ENCODE assay signal across 12 mouse cellular contexts in the genomic region with DNA sequence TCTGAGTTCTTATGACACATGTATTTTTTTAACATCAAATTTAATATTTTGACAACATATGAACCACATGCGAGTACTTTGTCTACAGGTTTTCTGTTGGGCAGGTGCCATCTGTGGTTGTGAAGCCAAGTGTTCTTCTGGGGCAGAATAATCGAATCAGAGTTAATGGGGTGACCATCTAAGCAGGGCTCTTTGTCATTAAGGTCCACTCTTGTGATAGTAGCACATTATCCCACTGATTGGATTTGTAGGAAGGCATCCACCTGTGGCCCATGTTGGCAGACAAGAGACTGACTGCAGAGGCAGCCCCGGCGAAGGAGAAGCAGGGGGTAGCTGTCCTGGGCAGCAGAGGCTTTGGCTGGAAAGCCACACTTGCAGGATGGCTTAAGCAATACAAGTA.
DNase-seq lines count a peak whose midpoint lies in the region; ATAC-seq and TF ChIP-seq lines count a peak whose summit lies in the region.
"Had no signal": no experiment of that assay in that cellular context is flagged by ENCODE, and none has a peak within 500 bp of the region (broad histone marks: within the 10 kb centered on the region; RNA-seq: fewer than 3 reads in every experiment).

No protein-coding gene starts in this region.

- H3K9ac ChIP-seq in midbrain, postnatal 0 days (replicated peaks; ENCODE audit: low read length, poor library complexity, severe bottlenecking), result no peak overlapping the region
- H3K9ac ChIP-seq: limb, embryonic 15.5 days; neural tube, embryonic 12.5 days had no signal

- TF ChIP-seq POLR2A in cerebellum, adult 2 months (IDR thresholded peaks at IDR 0.05; ENCODE audit: borderline replicate concordance, insufficient read depth, low read length), result no peak
- no peak for TF ChIP-seq POLR2A in cortical plate, adult 2 months (IDR thresholded peaks at IDR 0.05; ENCODE audit: extremely low read depth, insufficient read depth, low read length)
- no peak for TF ChIP-seq POLR2A in thymus, adult 2 months (IDR thresholded peaks at IDR 0.05; ENCODE audit: control insufficient read depth, extremely low read depth, insufficient read depth, low read length, poor library complexity)

- TF ChIP-seq CTCF in cerebellum, adult 2 months (IDR thresholded peaks at IDR 0.05; ENCODE audit: borderline replicate concordance, insufficient read depth, low read depth, low read length), result no peak
- TF ChIP-seq CTCF in cortical plate, adult 2 months (IDR thresholded peaks at IDR 0.05; ENCODE audit: extremely low read depth, insufficient read depth, low read length), result no peak
- no peak for TF ChIP-seq CTCF in midbrain, postnatal 0 days (IDR thresholded peaks at IDR 0.05)
- TF ChIP-seq CTCF in thymus, adult 2 months (IDR thresholded peaks at IDR 0.05; ENCODE audit: borderline replicate concordance, control insufficient read depth, extremely low read depth, insufficient read depth, low read length, poor library complexity), result no peak

- H3K9me3 ChIP-seq in midbrain, postnatal 0 days (ENCODE audit: low read length), result no peaks in the 10 kb centered on the region
- H3K9me3 ChIP-seq: limb, embryonic 15.5 days; neural tube, embryonic 12.5 days had no signal

- no peaks in the 10 kb centered on the region for H3K36me3 ChIP-seq in midbrain, postnatal 0 days (ENCODE audit: insufficient read depth, low read length)
- H3K36me3 ChIP-seq in thymus, adult 2 months (ENCODE audit: control insufficient read depth, insufficient read depth, low read length), result no peaks in the 10 kb centered on the region
- H3K36me3 ChIP-seq: limb, embryonic 15.5 days; neural tube, embryonic 12.5 days had no signal

- WGBS in cerebellum, adult 2 months, result 14% methylated on average over 4 of the region's 4 CpGs
- WGBS in midbrain, postnatal 0 days, result 55% methylated on average over 4 of the region's 4 CpGs
- 97% methylated on average over 4 of the region's 4 CpGs for WGBS in thymus, adult 2 months

- ATAC-seq in midbrain, postnatal 0 days (ENCODE audit: low FRiP score), result no peak

- no peak overlapping the region for H3K4me3 ChIP-seq in cerebellum, adult 2 months (replicated peaks; ENCODE audit: insufficient read depth, low read depth, low read length)
- H3K4me3 ChIP-seq in cortical plate, adult 2 months (ENCODE audit: insufficient read depth, low read length), result no peak overlapping the region
- H3K4me3 ChIP-seq in midbrain, postnatal 0 days (ENCODE audit: low read depth, low read length), result no peak overlapping the region
- no peak overlapping the region for H3K4me3 ChIP-seq in thymus, adult 2 months (ENCODE audit: control insufficient read depth, insufficient read depth, low read length)
- H3K4me3 ChIP-seq: limb, embryonic 15.5 days; neural tube, embryonic 12.5 days had no signal

- DNase-seq in layer of hippocampus, postnatal 36 days, result peak; percentile 13 to 19
- no peak for DNase-seq in layer of hippocampus, adult 18-20 months (ENCODE audit: low spot score in 2 of 2)
- peak; percentile 64 to 65 for DNase-seq in cerebellum, adult 2 months
- peak; percentile 29 for DNase-seq in midbrain, postnatal 0 days (ENCODE audit: low spot score)
- no peak for DNase-seq in urinary bladder, postnatal 36 days (ENCODE audit: low spot score in 2 of 2)
- no peak for DNase-seq in adrenal gland, postnatal 14 days
- no peak for DNase-seq in thymus, adult 2 months
- DNase-seq: thymus, postnatal 25 days had no signal

- H3K27me3 ChIP-seq in cerebellum, adult 2 months (ENCODE audit: control insufficient read depth, insufficient read depth, low read length), result no peaks in the 10 kb centered on the region
- no peaks in the 10 kb centered on the region for H3K27me3 ChIP-seq in midbrain, postnatal 0 days (ENCODE audit: insufficient read depth, low read length)
- no peaks in the 10 kb centered on the region for H3K27me3 ChIP-seq in thymus, adult 2 months (ENCODE audit: control insufficient read depth, insufficient read depth, low read length)
- H3K27me3 ChIP-seq: limb, embryonic 15.5 days; neural tube, embryonic 12.5 days had no signal

- no peak overlapping the region for H3K4me2 ChIP-seq in midbrain, postnatal 0 days (ENCODE audit: low read depth, low read length, poor library complexity, severe bottlenecking)
- H3K4me2 ChIP-seq: limb, embryonic 15.5 days; neural tube, embryonic 12.5 days had no signal

- H3K4me1 ChIP-seq in cerebellum, adult 2 months (ENCODE audit: control insufficient read depth, insufficient read depth, low read length), result peaks cover 13% of the 10 kb centered on the region
- H3K4me1 ChIP-seq in cortical plate, adult 2 months (ENCODE audit: control insufficient read depth, insufficient read depth, low read length), result peaks cover 4% of the 10 kb centered on the region
- H3K4me1 ChIP-seq in midbrain, postnatal 0 days (ENCODE audit: insufficient read depth, low read length), result no peaks in the 10 kb centered on the region
- no peaks in the 10 kb centered on the region for H3K4me1 ChIP-seq in thymus, adult 2 months (replicated peaks; ENCODE audit: control insufficient read depth, insufficient read depth, low read length)
- H3K4me1 ChIP-seq: limb, embryonic 15.5 days had no signal

- H3K27ac ChIP-seq in cerebellum, adult 2 months (ENCODE audit: insufficient read depth, low read length), result peak overlapping the region; percentile 96
- peak overlapping the region; percentile 86 for H3K27ac ChIP-seq in cortical plate, adult 2 months (ENCODE audit: insufficient read depth, low read length)
- H3K27ac ChIP-seq in midbrain, postnatal 0 days (ENCODE audit: low read depth, low read length), result no peak overlapping the region
- H3K27ac ChIP-seq in thymus, adult 2 months (ENCODE audit: control insufficient read depth, insufficient read depth, low read length), result no peak overlapping the region
- H3K27ac ChIP-seq: limb, embryonic 15.5 days; macrophage; neural tube, embryonic 12.5 days had no signal

Comparison
In these comparisons a context has a peak if more than half of its experiments do, and no peak if none do; other contexts are left out.
1. DNase-seq: peak in layer of hippocampus, postnatal 36 days (2 of 2), cerebellum, adult 2 months (2 of 2) and midbrain, postnatal 0 days (single experiment); none in layer of hippocampus, adult 18-20 months (0 of 2), urinary bladder, postnatal 36 days (0 of 2), adrenal gland, postnatal 14 days (single experiment) and thymus, adult 2 months (single experiment).
2. H3K27ac ChIP-seq: peak in cerebellum, adult 2 months (single experiment) and cortical plate, adult 2 months (single experiment); none in midbrain, postnatal 0 days (single experiment) and thymus, adult 2 months (single experiment).